Mouse (Mus musculus) forebrain, postnatal 0 days (tissue): ENCODE results near the gene Dact3. TPM values are rescaled to one million over a fixed set of nuclear protein-coding genes. Genes with fewer than 3 reads are reported as not detected.

ENCODE experiments used
- ATAC-seq: fragments of 200-750 bp; cut with Nextera tagmentation; 2 replicates; pipeline ENCODE4 v1.8.0; 2017; ENCODE audit warnings: mild to moderate bottlenecking, moderate library complexity
- DNase-seq: peaks from one replicate; pipeline ENCODE4 v3.0.0-alpha.2; 2015
- H3K27ac ChIP-seq: fragments of 300-500 bp; sonication (generic); 2 replicates; pipeline ENCODE4 v1.5.1; 2014; ENCODE audit warnings: low read depth, mild to moderate bottlenecking, antibody characterized with exemption, low read length, moderate library complexity, mixed read lengths
- H3K27me3 ChIP-seq: fragments of 300-500 bp; sonication (generic); 2 replicates; pipeline ENCODE4 v1.6.1; 2014; ENCODE audit warnings: mild to moderate bottlenecking, low read length, mixed read lengths; ENCODE audit not compliant: insufficient read depth
- H3K36me3 ChIP-seq: fragments of 300-500 bp; sonication (generic); 2 replicates; pipeline ENCODE4 v1.6.1; 2014; ENCODE audit warnings: mild to moderate bottlenecking, moderate library complexity; ENCODE audit not compliant: insufficient read depth
- H3K4me1 ChIP-seq: fragments of 300-500 bp; sonication (generic); 2 replicates; pipeline ENCODE4 v1.6.1; 2014; ENCODE audit warnings: antibody characterized with exemption; ENCODE audit not compliant: insufficient read depth
- H3K4me2 ChIP-seq: fragments of 300-500 bp; sonication (generic); 2 replicates; pipeline ENCODE4 v1.6.1; 2014; ENCODE audit warnings: low read depth, mild to moderate bottlenecking, moderate library complexity
- H3K4me3 ChIP-seq: fragments of 300-500 bp; sonication (generic); 2 replicates; pipeline ENCODE4 v1.5.1; 2014; ENCODE audit warnings: low read depth, low read length, mixed read lengths
- H3K9ac ChIP-seq: fragments of 300-500 bp; sonication (generic); 2 replicates; pipeline ENCODE4 v1.6.1; 2014; ENCODE audit warnings: mild to moderate bottlenecking
- H3K9me3 ChIP-seq: fragments of 300-500 bp; sonication (generic); 2 replicates; pipeline ENCODE4 v1.6.1; 2016; ENCODE audit warnings: low read length
- CTCF ChIP-seq: sonication (generic); IDR thresholded peaks from 2 replicates; pipeline ENCODE4 v1.5.1; 2016; ENCODE audit warnings: antibody characterized with exemption, control low read depth, low read depth
- WGBS: fragments of 180-500 bp; shearing (Covaris S2); extraction: QIAGEN DNeasy Blood & Tissue Kit; methylation state at CpG from one replicate; pipeline ENCODE4 v1.1.7; 2014; 5-methylcytosine and 5-hydroxymethylcytosine counted together
- polyA plus RNA-seq: library from polyadenylated mRNA; unstranded; fragments of >200 nt; fragmentation: Nextera tagmentation; extraction: Ambion mirVana; gene quantifications from 2 replicates; pipeline ENCODE4 v1.2.1, GENCODE M21; 2015
- total RNA-seq: library from RNA; depleted of rRNA; stranded (reverse); fragments of >200 nt; gene quantifications from 2 replicates; pipeline ENCODE4 v1.2.3, GENCODE M21; 2014; rRNA removed

Dact3 gene
- 69.0 and 70.3 TPM in 2 replicates for total RNA-seq
- 7.8 and 8.6 TPM in 2 replicates for polyA plus RNA-seq

DNA sequence AGATGAGACGGTGACA, at the start of gene Dact3:
Gene Dact3 (plus strand): TSS at position 8 of the 16 bp plus-strand sequence.
- Histone ChIP-seq H3K27me3 (no peaks in the 10 kb centered on the region), H3K4me2 (peak within 1 kb of the TSS; percentile 82), H3K36me3 (no peaks in the 10 kb centered on the region), H3K4me3 (peak within 1 kb of the TSS; percentile 74), H3K27ac (peak within 1 kb of the TSS; percentile 89), H3K4me1 (peaks cover 7% of the 10 kb centered on the region; the same call in 1 of the 2 replicates), H3K9me3 (no peaks in the 10 kb centered on the region), H3K9ac (peak within 1 kb of the TSS; percentile 86)
- DNase-seq (no peak), ATAC-seq (no peak)
- TF ChIP-seq CTCF: no peak
- 0% methylated on average over 1 of the region's 1 CpGs for WGBS

DNA sequence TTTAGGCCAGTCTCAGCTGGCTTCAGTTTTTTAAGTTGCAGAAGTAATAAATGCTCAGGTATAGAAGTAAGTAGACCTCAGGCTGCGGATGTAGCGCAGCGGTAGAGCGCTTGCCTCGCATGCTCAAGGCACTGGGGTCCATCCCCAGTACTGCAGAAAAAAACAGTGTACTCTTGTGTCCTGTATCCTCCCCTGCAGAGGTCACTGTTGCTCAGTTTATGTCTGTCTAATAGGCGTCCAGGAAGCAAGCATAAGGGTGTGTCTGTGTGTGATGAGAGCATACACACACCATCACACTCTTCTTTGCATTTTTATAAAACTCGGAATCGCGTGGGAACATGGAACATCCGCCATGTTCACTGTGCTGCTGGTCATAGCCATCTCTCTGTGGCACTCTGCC, 49.3 kb upstream of the Dact3 start:
- no peak for DNase-seq
- Histone ChIP-seq H3K27ac (no peak overlapping the region), H3K36me3 (peaks cover 75% of the 10 kb centered on the region), H3K9ac (no peak overlapping the region), H3K27me3 (no peaks in the 10 kb centered on the region), H3K4me3 (no peak overlapping the region), H3K4me1 (peaks cover 8% of the 10 kb centered on the region; the same call in 1 of the 2 replicates), H3K4me2 (no peak overlapping the region), H3K9me3 (no peaks in the 10 kb centered on the region)
- WGBS: 81% methylated on average over 10 of the region's 10 CpGs
- peak; percentile 30 for TF ChIP-seq CTCF
- no peak for ATAC-seq

DNA sequence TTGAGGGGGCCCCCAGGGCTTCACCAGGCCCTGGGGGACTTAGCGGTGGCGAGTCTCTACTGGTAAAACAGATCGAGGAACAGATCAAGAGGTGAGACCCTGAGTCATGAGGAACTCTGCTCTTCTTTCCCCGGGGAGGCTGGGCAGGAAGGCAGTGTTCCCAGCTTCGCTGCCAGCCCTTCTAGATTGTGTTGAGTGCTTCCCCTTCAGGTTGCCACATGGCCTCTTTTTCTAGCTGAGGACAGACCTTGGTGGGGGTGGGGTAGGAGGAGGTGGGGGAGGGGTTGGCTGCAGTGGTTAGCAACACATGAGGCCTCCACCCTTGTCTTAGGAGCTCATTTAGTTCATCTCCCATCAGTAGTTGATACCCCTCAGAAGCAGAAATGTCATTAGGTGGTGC, 48.5 kb upstream of the Dact3 start:
- Histone ChIP-seq H3K27me3 (no peaks in the 10 kb centered on the region), H3K4me2 (no peak overlapping the region), H3K9me3 (no peaks in the 10 kb centered on the region), H3K36me3 (peaks cover 83% of the 10 kb centered on the region), H3K9ac (no peak overlapping the region), H3K4me3 (no peak overlapping the region), H3K27ac (no peak overlapping the region), H3K4me1 (peaks cover 2% of the 10 kb centered on the region; the same call in 1 of the 2 replicates)
- WGBS: 90% methylated on average over 5 of the region's 5 CpGs
- no peak for TF ChIP-seq CTCF
- DNase-seq: no peak
- ATAC-seq: no peak

DNA sequence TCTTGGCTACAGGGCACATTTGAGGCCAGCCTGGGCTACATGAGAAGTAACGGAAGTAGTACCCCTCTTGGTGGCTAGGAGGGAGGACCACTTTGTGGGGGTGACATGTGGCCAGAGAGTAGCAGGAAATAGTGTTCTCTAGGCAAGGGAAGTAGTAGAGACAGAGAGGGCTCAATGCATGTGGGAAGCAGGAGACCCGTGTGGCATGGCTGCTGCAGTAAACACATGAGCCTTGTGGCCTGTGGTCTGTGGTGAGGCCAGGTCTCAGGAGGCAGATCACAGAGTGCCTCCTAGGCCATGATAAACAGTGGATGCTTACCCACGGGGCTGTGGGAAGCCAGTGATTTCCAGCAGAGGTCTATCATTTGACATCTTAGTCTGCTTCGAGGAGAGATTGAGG, 47.8 kb upstream of the Dact3 start:
- ATAC-seq (no peak), DNase-seq (no peak)
- peaks cover 90% of the 10 kb centered on the region for H3K36me3 ChIP-seq
- TF ChIP-seq CTCF: no peak
- H3K9me3 ChIP-seq: no peaks in the 10 kb centered on the region
- H3K9ac ChIP-seq: no peak overlapping the region
- H3K27me3 ChIP-seq: no peaks in the 10 kb centered on the region
- no peak overlapping the region for H3K4me3 ChIP-seq
- no peaks in the 10 kb centered on the region for H3K4me1 ChIP-seq
- no peak overlapping the region for H3K4me2 ChIP-seq
- 83% methylated on average over 4 of the region's 4 CpGs for WGBS
- no peak overlapping the region for H3K27ac ChIP-seq

DNA sequence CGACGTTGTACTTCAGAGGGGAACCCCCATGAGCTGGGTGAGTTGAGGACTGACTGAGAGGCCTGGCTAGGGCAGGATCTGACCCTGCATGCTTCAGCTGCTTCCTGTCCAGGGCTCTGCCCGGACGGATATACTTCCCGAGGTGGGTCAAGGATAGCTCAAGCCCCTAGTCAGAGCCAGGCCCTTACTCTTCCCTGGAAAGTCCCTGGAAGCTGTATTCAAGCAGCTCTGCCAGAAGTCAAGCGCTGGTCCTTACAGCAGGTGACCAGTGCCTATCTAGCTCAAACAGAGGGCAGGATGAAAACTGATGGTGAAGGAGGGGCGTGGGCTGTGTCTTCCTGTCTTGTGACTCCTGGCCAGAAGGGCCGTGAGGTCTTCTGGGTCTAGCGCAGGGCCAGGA, 44.7 kb upstream of the Dact3 start:
- no peaks in the 10 kb centered on the region for H3K27me3 ChIP-seq
- no peak overlapping the region for H3K27ac ChIP-seq
- no peak for TF ChIP-seq CTCF
- no peak overlapping the region for H3K4me2 ChIP-seq
- H3K4me1 ChIP-seq: no peaks in the 10 kb centered on the region
- peaks cover 95% of the 10 kb centered on the region for H3K36me3 ChIP-seq
- no peaks in the 10 kb centered on the region for H3K9me3 ChIP-seq
- no peak overlapping the region for H3K9ac ChIP-seq
- H3K4me3 ChIP-seq: no peak overlapping the region
- no peak for DNase-seq
- ATAC-seq: no peak
- WGBS: 92% methylated on average over 9 of the region's 9 CpGs

DNA sequence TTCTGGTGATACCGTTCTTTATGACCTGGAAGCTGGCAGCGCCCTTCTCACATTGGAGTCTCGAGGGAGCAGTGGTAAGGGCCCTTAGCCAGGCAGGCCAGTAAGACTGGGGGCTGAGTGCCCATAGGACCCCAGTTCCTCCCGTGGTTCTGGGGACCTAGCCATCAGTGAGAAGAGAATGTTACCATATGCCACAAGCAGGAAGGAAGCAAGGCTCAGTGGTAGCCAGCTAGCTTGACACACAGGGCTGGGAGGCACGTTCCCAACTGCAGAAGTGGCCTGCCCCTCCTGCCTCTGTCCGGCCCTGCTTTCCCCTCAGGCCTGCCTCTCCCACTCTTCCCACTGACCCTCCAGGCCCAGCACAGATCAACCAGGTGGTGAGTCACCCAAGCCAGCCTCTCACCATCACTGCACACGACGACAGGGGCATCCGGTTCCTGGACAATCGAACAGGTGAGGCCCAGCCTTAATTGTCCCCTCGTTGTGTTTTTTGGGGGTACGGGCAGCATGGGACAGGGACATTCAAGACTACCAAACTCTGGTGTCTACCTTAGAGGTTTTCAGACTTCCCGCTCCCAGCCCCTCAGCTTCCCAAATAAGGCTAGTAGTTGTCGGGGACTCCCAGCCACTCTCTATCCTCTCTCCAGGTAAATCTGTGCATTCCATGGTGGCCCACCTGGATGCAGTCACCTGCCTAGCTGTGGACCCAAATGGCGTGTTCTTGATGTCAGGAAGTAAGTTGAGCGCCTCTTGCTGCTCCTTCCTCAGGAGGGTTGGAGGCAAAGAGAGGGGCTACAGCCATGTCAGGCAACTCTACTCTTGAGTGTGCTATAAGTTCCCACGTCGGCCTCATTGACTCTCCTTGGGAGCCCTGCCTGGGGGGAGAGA, 37.0 kb upstream of the Dact3 start:
- peaks cover 69% of the 10 kb centered on the region for H3K36me3 ChIP-seq
- ATAC-seq (no peak), DNase-seq (no peak)
- no peaks in the 10 kb centered on the region for H3K4me1 ChIP-seq
- no peak overlapping the region for H3K4me3 ChIP-seq
- TF ChIP-seq CTCF: no peak
- H3K9ac ChIP-seq: no peak overlapping the region
- no peaks in the 10 kb centered on the region for H3K27me3 ChIP-seq
- H3K27ac ChIP-seq: no peak overlapping the region
- H3K9me3 ChIP-seq: no peaks in the 10 kb centered on the region
- H3K4me2 ChIP-seq: no peak overlapping the region
- WGBS: 95% methylated on average over 18 of the region's 18 CpGs

DNA sequence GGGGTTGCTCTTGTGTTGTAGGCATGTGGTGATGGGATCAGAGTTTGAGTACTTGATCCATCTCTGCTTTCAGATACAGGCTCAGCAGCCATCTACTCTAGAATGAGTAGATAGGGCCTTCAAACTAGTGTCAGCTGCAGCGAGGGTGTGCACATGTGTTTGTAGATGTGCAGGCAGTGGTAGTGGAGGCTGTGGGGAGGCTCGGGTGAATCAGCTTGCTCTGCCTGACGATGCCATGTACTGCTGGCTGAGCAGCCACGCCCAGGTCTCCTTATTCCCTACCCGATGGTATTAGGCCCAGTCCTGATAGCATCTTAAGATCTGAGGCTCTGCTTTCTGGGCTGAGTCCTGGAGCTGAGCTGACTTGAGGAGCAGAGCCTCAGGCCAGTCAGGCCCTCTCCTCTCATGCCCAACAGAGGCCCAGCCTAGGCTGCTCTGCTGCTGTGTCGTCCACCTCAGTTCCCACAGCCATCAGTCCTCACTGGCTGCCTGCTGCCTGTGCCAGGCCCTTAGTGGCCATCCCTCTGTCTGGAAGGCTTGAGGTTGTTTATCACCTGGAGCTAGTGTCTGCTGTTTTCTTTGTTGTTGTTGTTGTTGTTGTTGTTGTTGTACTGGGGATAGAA, 36.2 kb upstream of the Dact3 start:
- Histone ChIP-seq H3K27ac (no peak overlapping the region), H3K9me3 (no peaks in the 10 kb centered on the region), H3K4me3 (no peak overlapping the region), H3K36me3 (peaks cover 62% of the 10 kb centered on the region), H3K9ac (no peak overlapping the region), H3K27me3 (no peaks in the 10 kb centered on the region), H3K4me2 (no peak overlapping the region), H3K4me1 (no peaks in the 10 kb centered on the region)
- TF ChIP-seq CTCF: no peak
- ATAC-seq: no peak
- DNase-seq: no peak
- WGBS: 83% methylated on average over 6 of the region's 6 CpGs
